Mouse (Mus musculus) megakaryocyte, adult 5-6 weeks (primary cell): ENCODE data around the gene Eif4e3. TPM values are rescaled to one million over a fixed set of nuclear protein-coding genes. Genes with fewer than 3 reads are reported as not detected.

Experiments
- ATAC-seq: 2 replicates; pipeline ENCODE4 v1.8.0; 2016; ENCODE audit warnings: mild to moderate bottlenecking, inconsistent platforms; ENCODE audit not compliant: poor library complexity, severe bottlenecking
- total RNA-seq, 2 experiments: library from RNA; stranded (forward) in 1 of 2; stranded (reverse) in 1 of 2; fragments of 153-499, 151-499 nt in 1 of 2; fragments of 221-1000, 200-1000 nt in 1 of 2; gene quantifications; 2 replicates each; pipeline versions ENCODE4 v1.2.3 to v1.2.4; 2015 to 2017

Eif4e3 gene
- total RNA-seq (2015) (48.3 and 53.0 TPM in 2 replicates), total RNA-seq (2017) (45.4 and 56.4 TPM in 2 replicates)

GRCm38 (mm10) chr6:99666318-99667171, at the start of gene Eif4e3, which contains the start of gene Gm20696:
TSS of gene Eif4e3 (minus strand) at chr6:99666771.
TSS of gene Gm20696 (minus strand) at chr6:99666797.
- peak; percentile 52 for ATAC-seq

- ATAC-seq = no peak
These were observed 49.3 kb upstream of the Eif4e3 start for GRCm38 (mm10) chr6:99715913-99716312.

- ATAC-seq = no peak
These were observed 48.6 kb upstream of the Eif4e3 start for GRCm38 (mm10) chr6:99715191-99715590.

- no peak for ATAC-seq
These were observed 46.7 kb upstream of the Eif4e3 start for GRCm38 (mm10) chr6:99713256-99713655.

GRCm38 (mm10) chr6:99711576-99712101, 45.1 kb upstream of the Eif4e3 start:
- ATAC-seq = peak; percentile 75

- ATAC-seq = no peak
These were observed 33.9 kb upstream of the Eif4e3 start for GRCm38 (mm10) chr6:99700484-99700883.

GRCm38 (mm10) chr6:99692916-99693841, 26.6 kb upstream of the Eif4e3 start:
- ATAC-seq = peak; percentile 48

GRCm38 (mm10) chr6:99692206-99692915, 25.8 kb upstream of the Eif4e3 start, which contains the start of gene Gpr27:
TSS of gene Gpr27 (plus strand) at chr6:99692679.
- ATAC-seq = peak; percentile 29; the same call in 1 of the 2 replicates

GRCm38 (mm10) chr6:99691666-99692205, 25.2 kb upstream of the Eif4e3 start:
- no peak for ATAC-seq

GRCm38 (mm10) chr6:99688513-99688912, 21.9 kb upstream of the Eif4e3 start:
- no peak for ATAC-seq

- ATAC-seq = peak; percentile 88
These were observed 18.3 kb upstream of the Eif4e3 start for GRCm38 (mm10) chr6:99684899-99685298.

GRCm38 (mm10) chr6:99683974-99684373, 17.4 kb upstream of the Eif4e3 start:
- no peak for ATAC-seq

- no peak for ATAC-seq
These were observed 11.5 kb upstream of the Eif4e3 start for GRCm38 (mm10) chr6:99678108-99678507.

GRCm38 (mm10) chr6:99677325-99677724, 10.8 kb upstream of the Eif4e3 start:
- ATAC-seq = no peak

GRCm38 (mm10) chr6:99674482-99674881, 7.9 kb upstream of the Eif4e3 start:
- no peak for ATAC-seq

GRCm38 (mm10) chr6:99671768-99672167, 5.2 kb upstream of the Eif4e3 start:
- no peak for ATAC-seq

- ATAC-seq = peak; percentile 58
These were observed 4.0 kb upstream of the Eif4e3 start for GRCm38 (mm10) chr6:99670481-99671119.

GRCm38 (mm10) chr6:99669481-99670325, 3.1 kb upstream of the Eif4e3 start:
- no peak for ATAC-seq

- peak; percentile 75 for ATAC-seq
These were observed 719 bp upstream of the Eif4e3 start for GRCm38 (mm10) chr6:99667290-99667689.
